Mouse (Mus musculus): ENCODE results near the gene Arid5a.

Arid5a gene

GRCm38 (mm10) chr1:36307495-36308280 lies at the start of gene Arid5a:
Arid5a (plus strand) TSS chr1:36307733.
- DNase-seq (ENCODE audit: low read depth, low spot score), result peak; percentile 90

DNA sequence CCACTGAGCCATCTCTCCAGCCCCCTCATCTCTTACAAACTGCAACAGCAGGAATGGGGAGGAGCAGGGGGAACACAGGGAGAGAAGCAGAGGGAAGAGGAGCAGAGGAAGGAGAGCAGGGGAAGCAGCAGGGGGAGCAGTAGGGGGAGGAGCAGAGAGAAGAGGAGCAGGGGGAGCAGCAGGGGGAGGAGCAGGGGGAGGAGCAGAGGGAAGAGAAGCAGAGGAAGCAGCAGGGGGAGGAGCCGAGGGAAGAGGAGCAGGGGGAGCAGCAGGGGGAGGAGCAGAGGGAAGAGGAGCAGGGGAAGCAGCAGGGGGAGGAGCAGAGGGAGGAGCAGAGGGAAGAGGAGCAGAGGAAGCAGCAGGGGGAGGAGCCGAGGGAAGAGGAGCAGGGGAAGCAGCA lies 48.9 kb upstream of the Arid5a start:
- no peak for DNase-seq (ENCODE audit: low read depth, low spot score)

DNA sequence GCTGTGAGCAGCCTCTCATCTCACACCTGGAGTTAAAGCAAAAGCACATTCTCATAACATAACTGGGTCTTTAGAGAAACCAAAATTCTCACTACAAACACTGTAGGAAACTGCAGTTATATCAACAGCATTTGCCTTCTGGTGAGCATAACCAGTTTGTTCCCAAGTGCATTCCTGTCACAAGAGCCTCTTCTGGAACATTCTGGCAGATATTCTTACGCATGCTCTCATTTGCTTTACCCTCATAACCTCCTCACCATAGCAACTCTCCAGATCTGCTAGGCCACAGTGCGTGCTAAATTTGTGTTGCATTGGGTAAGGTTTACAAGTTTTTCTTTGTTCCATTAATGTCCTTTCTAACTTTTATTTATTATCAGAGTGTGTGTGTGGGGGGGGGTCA lies 48.3 kb upstream of the Arid5a start:
- no peak for DNase-seq (ENCODE audit: low read depth, low spot score)

GRCm38 (mm10) chr1:36260418-36260817 lies 47.1 kb upstream of the Arid5a start:
- no peak for DNase-seq (ENCODE audit: low read depth, low spot score)

DNA sequence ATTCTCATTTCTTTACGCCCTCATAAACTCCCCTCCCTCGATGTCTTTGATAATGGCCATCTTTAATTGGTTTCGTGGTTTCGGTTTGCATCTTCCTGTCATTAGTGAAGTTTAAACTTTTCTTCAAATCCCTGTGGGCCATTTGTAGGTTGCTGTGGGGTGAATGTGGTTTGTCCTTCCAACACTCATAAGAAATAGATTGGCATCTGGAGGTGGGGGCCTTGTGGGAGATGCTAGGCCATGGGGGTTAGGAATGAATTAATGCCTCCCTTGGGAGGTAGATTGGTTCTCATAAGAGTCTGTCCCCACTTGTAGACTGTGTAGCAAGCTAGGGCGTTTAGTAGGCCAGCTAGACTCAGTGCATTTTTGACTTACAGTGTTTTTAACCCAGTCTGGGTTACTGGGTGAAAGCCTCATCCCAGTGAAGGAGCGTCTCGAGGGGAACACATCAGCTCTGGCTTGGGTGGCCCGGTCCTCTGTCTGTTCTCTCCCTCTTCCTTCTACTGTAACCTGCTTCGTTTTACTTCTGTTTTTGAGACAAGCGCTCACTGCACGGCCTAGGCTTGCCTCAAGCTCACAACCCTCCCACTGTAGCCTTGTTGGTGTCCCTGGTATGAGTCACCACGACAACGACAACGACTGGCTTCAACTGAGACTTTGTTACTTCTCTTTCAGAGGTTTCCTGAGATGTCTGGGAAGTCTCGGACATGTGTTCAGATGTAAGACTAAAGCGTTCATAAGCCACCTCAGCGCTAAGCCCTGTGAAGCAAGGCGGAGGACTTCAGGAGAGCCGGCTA lies 45.6 kb upstream of the Arid5a start:
- no peak for DNase-seq (ENCODE audit: low read depth, low spot score)

GRCm38 (mm10) chr1:36263833-36264488 lies 43.6 kb upstream of the Arid5a start:
- DNase-seq (ENCODE audit: low read depth, low spot score), result no peak

DNA sequence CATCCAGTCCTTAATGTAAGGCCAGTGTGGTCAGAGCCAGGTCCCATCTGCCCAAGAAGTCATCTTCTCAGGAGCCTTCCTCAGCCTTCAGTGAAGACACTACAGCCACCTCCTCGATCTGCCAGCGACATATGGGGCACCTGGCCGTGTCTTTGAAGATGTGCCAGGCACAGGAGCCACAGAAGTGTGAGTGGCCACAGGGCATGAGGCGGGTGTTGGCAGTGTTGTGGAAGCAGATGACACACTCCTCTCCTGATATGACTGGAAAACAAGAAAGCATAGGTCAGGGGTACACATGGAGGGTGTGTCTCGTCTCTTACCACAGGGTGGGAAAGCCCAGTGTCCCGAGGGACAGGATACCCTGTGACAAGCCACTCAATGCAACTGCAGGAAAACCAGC lies 41.2 kb upstream of the Arid5a start:
- no peak for DNase-seq (ENCODE audit: low read depth, low spot score)

GRCm38 (mm10) chr1:36267595-36267994 lies 39.9 kb upstream of the Arid5a start:
- DNase-seq (ENCODE audit: low read depth, low spot score), result no peak

DNA sequence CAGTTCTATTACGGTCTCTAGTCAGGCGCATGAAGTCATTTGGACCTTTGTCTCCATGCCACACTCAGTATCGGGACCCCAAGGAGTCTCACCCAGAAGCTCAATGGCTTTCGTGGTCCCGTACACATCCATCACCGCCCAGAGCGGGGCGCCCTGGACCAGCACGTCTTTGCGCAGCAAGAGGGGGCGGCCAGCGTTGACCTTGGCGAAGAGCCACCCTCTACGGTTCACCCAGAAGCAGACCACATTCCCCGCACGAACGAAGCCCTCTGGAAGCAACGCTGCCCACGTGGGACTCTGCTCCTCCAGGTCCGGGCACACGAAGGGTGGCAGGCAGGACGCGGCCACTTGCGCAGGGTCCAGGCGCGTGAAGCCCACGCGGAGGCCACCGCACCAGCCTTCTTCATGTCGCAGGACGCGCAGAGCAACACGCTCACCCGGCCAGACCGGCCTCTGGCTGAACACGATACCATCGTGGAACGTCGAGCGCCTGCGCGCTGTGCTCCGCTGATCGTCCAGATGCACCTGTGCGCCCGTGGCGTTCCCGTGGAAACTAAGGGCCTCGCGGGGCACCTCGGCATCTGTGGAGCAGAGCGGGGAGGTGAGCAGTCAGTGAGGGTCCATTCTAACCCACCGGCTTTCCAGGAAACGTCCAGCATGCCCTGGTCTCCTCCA lies 38.3 kb upstream of the Arid5a start:
- no peak for DNase-seq (ENCODE audit: low read depth, low spot score)

DNA sequence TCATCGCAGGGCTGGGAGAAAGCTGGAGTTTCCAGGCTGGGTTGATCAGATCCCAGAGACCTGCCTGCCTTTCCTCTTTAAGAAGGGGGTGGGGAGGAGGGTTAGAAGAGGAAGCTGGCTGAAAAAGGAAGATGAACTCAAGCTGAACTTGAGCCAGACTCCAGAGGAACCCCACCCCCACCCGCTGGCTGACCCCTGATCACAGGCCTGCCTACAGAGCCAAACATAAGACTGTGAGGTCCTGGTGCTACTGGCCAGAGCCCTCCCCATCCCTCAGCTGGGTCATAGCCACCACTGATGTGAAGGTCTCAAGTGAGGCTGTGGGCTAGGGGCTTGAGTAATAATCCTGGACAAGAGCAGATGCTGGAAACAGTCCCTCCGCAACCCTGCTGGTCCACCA lies 36.9 kb upstream of the Arid5a start:
- no peak for DNase-seq (ENCODE audit: low read depth, low spot score)

- DNase-seq (ENCODE audit: low read depth, low spot score), result no peak
Measured at GRCm38 (mm10) chr1:36271516-36272230, 35.9 kb upstream of the Arid5a start.

- no peak for DNase-seq (ENCODE audit: low read depth, low spot score)
Measured at GRCm38 (mm10) chr1:36272546-36272945, 35.0 kb upstream of the Arid5a start.

- no peak for DNase-seq (ENCODE audit: low read depth, low spot score)
Measured at GRCm38 (mm10) chr1:36273288-36273687, 34.2 kb upstream of the Arid5a start.

- DNase-seq (ENCODE audit: low read depth, low spot score), result no peak
Measured at GRCm38 (mm10) chr1:36274455-36274854, 33.1 kb upstream of the Arid5a start, which contains the start of gene Neurl3. Neurl3 (minus strand) TSS chr1:36274679.

DNA sequence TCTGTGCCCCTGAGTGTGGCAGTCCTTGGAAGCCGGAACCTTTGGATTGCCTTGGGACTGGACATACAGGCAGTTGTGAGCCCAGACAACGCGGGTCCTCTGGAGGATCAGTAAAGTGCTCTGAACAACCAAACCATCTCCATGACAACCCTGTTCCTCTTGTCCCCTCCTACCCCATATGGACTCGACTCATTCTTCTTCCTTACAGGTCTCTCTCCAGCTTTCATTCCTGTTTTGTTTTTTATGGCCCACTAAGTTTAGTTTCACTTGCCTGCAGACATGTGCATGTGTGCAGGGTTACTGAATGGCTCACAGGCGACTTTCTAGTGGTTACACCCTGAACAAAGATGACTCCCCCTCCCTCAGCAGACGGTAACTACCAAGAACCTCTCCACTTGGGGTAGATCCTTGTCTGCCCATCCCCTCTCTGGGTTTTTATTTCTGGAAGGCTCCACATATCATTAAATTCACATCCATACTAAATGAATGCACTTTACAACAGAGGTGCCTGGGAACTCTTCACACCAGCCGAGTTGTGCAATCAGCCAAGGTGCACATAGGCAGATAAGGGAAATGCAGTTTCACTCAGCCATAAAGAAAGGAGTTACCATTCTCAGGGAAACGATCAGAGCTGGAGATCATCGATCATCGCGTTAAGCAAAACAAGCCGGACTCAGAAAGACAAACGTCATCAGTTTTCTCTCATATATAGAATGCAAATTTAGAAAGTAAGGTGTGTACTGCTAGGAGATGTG lies 31.7 kb upstream of the Arid5a start:
- DNase-seq (ENCODE audit: low read depth, low spot score), result no peak

DNA sequence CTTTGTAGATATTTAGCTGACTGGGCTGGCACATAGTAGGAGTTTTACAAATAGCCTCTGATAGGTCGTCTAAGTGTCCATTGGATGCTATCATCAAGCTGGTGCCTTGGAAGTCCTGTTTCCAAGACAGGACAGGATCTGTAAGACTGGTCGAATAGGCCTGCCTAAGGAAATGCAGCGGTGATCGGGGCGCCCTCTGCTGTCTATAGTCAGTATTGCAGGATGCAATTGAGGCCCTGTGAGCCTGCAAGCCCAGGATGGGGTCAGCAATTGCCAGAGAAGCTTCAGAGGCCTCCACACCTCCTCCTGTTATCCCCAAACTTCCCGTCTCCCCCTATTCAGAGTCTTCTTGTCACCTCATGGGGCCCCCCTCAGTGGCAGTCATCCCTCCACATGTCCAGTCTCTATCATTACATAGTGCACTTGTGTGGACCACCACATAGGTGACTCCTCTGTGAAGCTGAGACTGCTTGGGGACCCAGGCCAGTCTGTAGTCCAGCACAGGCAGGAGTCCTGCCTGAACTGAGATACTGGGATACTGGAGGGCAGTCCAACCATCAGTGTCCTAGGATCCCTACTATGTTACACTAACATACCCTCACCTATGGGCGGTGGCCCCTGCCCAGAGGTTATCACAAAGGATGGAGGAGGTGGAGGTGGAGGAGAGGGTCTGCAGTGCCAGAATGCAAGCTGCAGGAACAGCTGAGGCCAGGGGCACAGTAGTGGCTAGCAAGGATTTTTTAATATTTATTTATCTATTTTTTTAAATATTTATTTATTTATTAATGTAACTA lies 30.1 kb upstream of the Arid5a start:
- peak; percentile 35 for DNase-seq (ENCODE audit: low read depth, low spot score)

- DNase-seq (ENCODE audit: low read depth, low spot score), result peak; percentile 56
Measured at GRCm38 (mm10) chr1:36279202-36279601, 28.3 kb upstream of the Arid5a start.

- DNase-seq (ENCODE audit: low read depth, low spot score), result no peak
Measured at GRCm38 (mm10) chr1:36280938-36281337, 26.6 kb upstream of the Arid5a start.

DNA sequence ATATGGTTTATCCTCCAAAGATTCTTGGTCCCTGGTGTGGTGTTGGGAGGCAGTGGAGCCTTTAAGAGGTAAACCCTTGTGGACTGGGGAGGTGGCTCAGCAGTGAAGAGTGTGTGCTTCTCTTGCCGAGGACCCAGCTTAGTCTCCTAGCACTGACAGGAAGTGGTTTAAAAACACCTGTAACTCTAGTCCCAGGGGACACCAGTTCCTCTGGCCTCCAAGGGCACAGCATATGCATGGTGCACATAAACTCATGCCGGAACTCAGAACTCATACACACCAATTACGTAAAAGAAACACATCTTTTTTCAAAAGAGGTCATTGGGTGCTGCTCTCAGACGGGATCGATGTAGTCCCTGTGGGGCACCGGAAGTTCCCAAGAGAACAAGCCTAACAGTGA lies 25.7 kb upstream of the Arid5a start:
- no peak for DNase-seq (ENCODE audit: low read depth, low spot score)

GRCm38 (mm10) chr1:36293470-36293869 lies 14.1 kb upstream of the Arid5a start:
- DNase-seq (ENCODE audit: low read depth, low spot score), result no peak

Data from retina, postnatal 7 days (tissue).